Mouse (Mus musculus): ENCODE measurements around the gene Tcte1. TPM values are rescaled to one million over a fixed set of nuclear protein-coding genes. Genes with fewer than 3 reads are reported as not detected.

Tcte1 gene
- polyA plus RNA-seq, 1 experiment from 2014 or later, result 2.9 TPM

GRCm38 (mm10) chr17:45495398-45495797 lies 27.8 kb upstream of the Tcte1 start:
- no peak for ATAC-seq (ENCODE audit: low FRiP score)
- 80% methylated on average over 11 of the region's 11 CpGs for WGBS
- Histone ChIP-seq H3K27me3 (replicated peaks) (no peaks in the 10 kb centered on the region), H3K9me3 (replicated peaks) (no peaks in the 10 kb centered on the region), H3K36me3 (no peaks in the 10 kb centered on the region), H3K4me2 (no peak overlapping the region), H3K27ac (replicated peaks) (no peak overlapping the region), H3K4me1 (no peaks in the 10 kb centered on the region), H3K4me3 (replicated peaks) (no peak overlapping the region), H3K9ac (replicated peaks) (no peak overlapping the region)

GRCm38 (mm10) chr17:45498397-45498796 lies 24.8 kb upstream of the Tcte1 start:
- Histone ChIP-seq H3K36me3 (no peaks in the 10 kb centered on the region), H3K9ac (replicated peaks) (no peak overlapping the region), H3K27me3 (replicated peaks) (no peaks in the 10 kb centered on the region), H3K4me1 (0 out of 2 replicates have a peak, but pooled peaks cover 3% of the 10 kb centered on the region), H3K9me3 (replicated peaks) (no peaks in the 10 kb centered on the region), H3K4me3 (replicated peaks) (no peak overlapping the region), H3K4me2 (no peak overlapping the region), H3K27ac (replicated peaks) (no peak overlapping the region)
- WGBS, result 88% methylated on average over 13 of the region's 13 CpGs
- ATAC-seq (ENCODE audit: low FRiP score), result no peak

GRCm38 (mm10) chr17:45499516-45499915 lies 23.7 kb upstream of the Tcte1 start:
- Histone ChIP-seq H3K4me1 (0 out of 2 replicates have a peak, but pooled peaks cover 3% of the 10 kb centered on the region), H3K27ac (replicated peaks) (no peak overlapping the region), H3K27me3 (replicated peaks) (no peaks in the 10 kb centered on the region), H3K36me3 (no peaks in the 10 kb centered on the region), H3K4me3 (replicated peaks) (no peak overlapping the region), H3K9ac (replicated peaks) (no peak overlapping the region), H3K9me3 (replicated peaks) (no peaks in the 10 kb centered on the region), H3K4me2 (no peak overlapping the region)
- 69% methylated on average over 2 of the region's 2 CpGs for WGBS
- no peak for ATAC-seq (ENCODE audit: low FRiP score)

GRCm38 (mm10) chr17:45500981-45501380 lies 22.3 kb upstream of the Tcte1 start:
- no peak overlapping the region for H3K9ac ChIP-seq (replicated peaks)
- H3K9me3 ChIP-seq (replicated peaks), result no peaks in the 10 kb centered on the region
- no peaks in the 10 kb centered on the region for H3K36me3 ChIP-seq
- H3K4me1 ChIP-seq, result 0 out of 2 replicates have a peak, but pooled peaks cover 3% of the 10 kb centered on the region
- H3K27me3 ChIP-seq (replicated peaks), result no peaks in the 10 kb centered on the region
- 28% methylated on average over 4 of the region's 4 CpGs for WGBS
- ATAC-seq (ENCODE audit: low FRiP score), result no peak
- H3K4me3 ChIP-seq (replicated peaks), result no peak overlapping the region
- H3K4me2 ChIP-seq, result no peak overlapping the region
- H3K27ac ChIP-seq (replicated peaks), result no peak overlapping the region

- ATAC-seq (ENCODE audit: low FRiP score), result no peak
- Histone ChIP-seq H3K4me3 (replicated peaks) (no peak overlapping the region), H3K4me2 (no peak overlapping the region), H3K27me3 (replicated peaks) (no peaks in the 10 kb centered on the region), H3K27ac (replicated peaks) (no peak overlapping the region), H3K36me3 (no peaks in the 10 kb centered on the region), H3K9me3 (replicated peaks) (no peaks in the 10 kb centered on the region), H3K9ac (replicated peaks) (no peak overlapping the region), H3K4me1 (peaks cover 12% of the 10 kb centered on the region)
- 64% methylated on average over 4 of the region's 4 CpGs for WGBS
Observed at GRCm38 (mm10) chr17:45502324-45502723, 20.9 kb upstream of the Tcte1 start.

- no peak for ATAC-seq (ENCODE audit: low FRiP score)
- Histone ChIP-seq H3K27ac (replicated peaks) (no peak overlapping the region), H3K4me1 (peaks cover 20% of the 10 kb centered on the region), H3K4me2 (no peak overlapping the region), H3K36me3 (peaks cover under 1% of the 10 kb centered on the region; the same call in 1 of the 2 replicates), H3K9me3 (replicated peaks) (no peaks in the 10 kb centered on the region), H3K4me3 (replicated peaks) (no peak overlapping the region), H3K27me3 (replicated peaks) (no peaks in the 10 kb centered on the region), H3K9ac (replicated peaks) (no peak overlapping the region)
- 67% methylated on average over 5 of the region's 5 CpGs for WGBS
Observed at GRCm38 (mm10) chr17:45503301-45503973, 19.8 kb upstream of the Tcte1 start.

GRCm38 (mm10) chr17:45505941-45506465 lies 17.2 kb upstream of the Tcte1 start:
- no peak overlapping the region for H3K4me3 ChIP-seq (replicated peaks)
- H3K27ac ChIP-seq (replicated peaks), result no peak overlapping the region
- no peaks in the 10 kb centered on the region for H3K27me3 ChIP-seq (replicated peaks)
- 0 out of 2 replicates have a peak overlapping the region, but pooled peaks have one; percentile 10 for H3K9ac ChIP-seq (replicated peaks)
- H3K4me2 ChIP-seq, result 0 out of 2 replicates have a peak overlapping the region, but pooled peaks have one; percentile 23
- peaks cover 21% of the 10 kb centered on the region for H3K36me3 ChIP-seq
- WGBS, result 74% methylated on average over 6 of the region's 6 CpGs
- peaks cover 18% of the 10 kb centered on the region for H3K4me1 ChIP-seq
- H3K9me3 ChIP-seq (replicated peaks), result no peaks in the 10 kb centered on the region
- no peak for ATAC-seq (ENCODE audit: low FRiP score)

- peak; percentile 97 for ATAC-seq (ENCODE audit: low FRiP score)
- Histone ChIP-seq H3K9me3 (replicated peaks) (no peaks in the 10 kb centered on the region), H3K9ac (replicated peaks) (peak within 1 kb of the TSS; percentile 85), H3K27me3 (replicated peaks) (no peaks in the 10 kb centered on the region), H3K27ac (replicated peaks) (peak within 1 kb of the TSS; percentile 98), H3K4me3 (replicated peaks) (peak within 1 kb of the TSS; percentile 93), H3K4me2 (peak within 1 kb of the TSS; percentile 54), H3K36me3 (peaks cover 29% of the 10 kb centered on the region), H3K4me1 (peaks cover 18% of the 10 kb centered on the region)
- WGBS, result under 1% methylated on average over 42 of the region's 42 CpGs
Observed at GRCm38 (mm10) chr17:45506700-45507189, 16.5 kb upstream of the Tcte1 start, which contains the start of gene Aars2. Gene Aars2, plus strand, starts transcription at chr17:45506841.

GRCm38 (mm10) chr17:45510871-45511270 lies 12.4 kb upstream of the Tcte1 start:
- Histone ChIP-seq H3K9me3 (replicated peaks) (no peaks in the 10 kb centered on the region), H3K4me3 (replicated peaks) (no peak overlapping the region), H3K27ac (replicated peaks) (no peak overlapping the region), H3K4me1 (peaks cover 18% of the 10 kb centered on the region), H3K27me3 (replicated peaks) (no peaks in the 10 kb centered on the region), H3K9ac (replicated peaks) (no peak overlapping the region), H3K4me2 (no peak overlapping the region), H3K36me3 (peaks cover 29% of the 10 kb centered on the region)
- 95% methylated on average over 4 of the region's 4 CpGs for WGBS
- ATAC-seq (ENCODE audit: low FRiP score), result no peak

GRCm38 (mm10) chr17:45511757-45512156 lies 11.5 kb upstream of the Tcte1 start:
- H3K4me1 ChIP-seq, result peaks cover 14% of the 10 kb centered on the region
- 94% methylated on average over 4 of the region's 4 CpGs for WGBS
- H3K9ac ChIP-seq (replicated peaks), result no peak overlapping the region
- no peaks in the 10 kb centered on the region for H3K27me3 ChIP-seq (replicated peaks)
- peaks cover 29% of the 10 kb centered on the region for H3K36me3 ChIP-seq
- no peak overlapping the region for H3K27ac ChIP-seq (replicated peaks)
- H3K4me2 ChIP-seq, result no peak overlapping the region
- no peaks in the 10 kb centered on the region for H3K9me3 ChIP-seq (replicated peaks)
- ATAC-seq (ENCODE audit: low FRiP score), result no peak
- H3K4me3 ChIP-seq (replicated peaks), result no peak overlapping the region

- Histone ChIP-seq H3K9ac (replicated peaks) (no peak overlapping the region), H3K4me2 (no peak overlapping the region), H3K9me3 (replicated peaks) (no peaks in the 10 kb centered on the region), H3K4me1 (peaks cover 3% of the 10 kb centered on the region), H3K4me3 (replicated peaks) (no peak overlapping the region), H3K27ac (replicated peaks) (no peak overlapping the region), H3K36me3 (peaks cover 27% of the 10 kb centered on the region), H3K27me3 (replicated peaks) (no peaks in the 10 kb centered on the region)
- no peak for ATAC-seq (ENCODE audit: low FRiP score)
- WGBS, result 65% methylated on average over 15 of the region's 15 CpGs
Observed at GRCm38 (mm10) chr17:45515204-45515726, 8.0 kb upstream of the Tcte1 start.

GRCm38 (mm10) chr17:45515806-45516205 lies 7.4 kb upstream of the Tcte1 start:
- Histone ChIP-seq H3K9ac (replicated peaks) (no peak overlapping the region), H3K9me3 (replicated peaks) (no peaks in the 10 kb centered on the region), H3K27me3 (replicated peaks) (no peaks in the 10 kb centered on the region), H3K36me3 (peaks cover 28% of the 10 kb centered on the region), H3K4me1 (peaks cover 3% of the 10 kb centered on the region), H3K27ac (replicated peaks) (no peak overlapping the region), H3K4me3 (replicated peaks) (no peak overlapping the region), H3K4me2 (no peak overlapping the region)
- 83% methylated on average over 10 of the region's 10 CpGs for WGBS
- ATAC-seq (ENCODE audit: low FRiP score), result no peak

Measured in neural tube, embryonic 15.5 days (tissue).